8 mouse cellular contexts compared by ENCODE assay signal in the genomic region with DNA sequence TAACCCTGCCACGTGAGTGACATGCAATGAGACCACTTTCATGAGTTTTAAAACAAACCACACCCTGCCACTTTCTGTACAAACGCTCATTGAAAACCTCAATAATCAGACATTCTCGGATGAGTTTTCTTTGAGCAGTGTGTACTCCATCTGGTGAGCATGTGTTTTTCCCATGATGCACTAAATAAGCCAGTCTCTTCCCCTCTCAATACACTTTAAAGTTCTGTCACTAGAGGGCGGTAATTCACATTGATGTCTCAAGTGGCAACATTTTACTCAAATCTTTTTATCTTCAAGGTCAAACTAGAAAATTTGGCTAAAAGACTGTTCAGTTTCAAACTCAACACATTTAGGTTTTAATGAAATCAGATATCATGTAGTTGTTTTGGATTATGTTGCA.
DNase-seq lines count a peak whose midpoint lies in the region; ATAC-seq and TF ChIP-seq lines count a peak whose summit lies in the region.

No protein-coding gene starts in this region.

- H3K4me1 ChIP-seq in heart, embryonic 11.5 days (ENCODE audit: control insufficient read depth, insufficient read depth, low read length), result no peaks in the 10 kb centered on the region
- H3K4me1 ChIP-seq in lung, adult 2 months (ENCODE audit: control insufficient read depth, insufficient read depth, low read length), result no peaks in the 10 kb centered on the region

- no peak overlapping the region for H3K9ac ChIP-seq in heart, embryonic 11.5 days (ENCODE audit: low read depth, low read length)

- H3K36me3 ChIP-seq in heart, embryonic 11.5 days (ENCODE audit: control insufficient read depth, insufficient read depth, low read length), result no peaks in the 10 kb centered on the region

- WGBS in heart, embryonic 11.5 days (ENCODE audit: insufficient replicate concordance), result 36% methylated on average over 4 of the region's 4 CpGs
- WGBS in lung, adult 2 months, result 35% methylated on average over 4 of the region's 4 CpGs

- H3K4me3 ChIP-seq in heart, embryonic 11.5 days (ENCODE audit: low read depth, low read length), result no peak overlapping the region
- H3K4me3 ChIP-seq in lung, adult 2 months (replicated peaks; ENCODE audit: extremely low read depth, low read depth, low read length), result no peak overlapping the region

- no peak for TF ChIP-seq CTCF in lung, adult 2 months (IDR thresholded peaks at IDR 0.05; ENCODE audit: insufficient read depth, low read length)

- H3K4me2 ChIP-seq in heart, embryonic 11.5 days, result no peak overlapping the region

- H3K27me3 ChIP-seq in heart, embryonic 11.5 days (ENCODE audit: control insufficient read depth, insufficient read depth, low read length), result no peaks in the 10 kb centered on the region

- H3K27ac ChIP-seq in heart, embryonic 11.5 days (ENCODE audit: low read depth, low read length), result no peak overlapping the region

- DNase-seq in heart, adult 8-10 months (ENCODE audit: low spot score), result peak; percentile 4
- DNase-seq in lung, postnatal 10 days, result peak; percentile 15
- DNase-seq in lung, adult 2 months, result no peak
- DNase-seq in embryo, embryonic 11.5 days (ENCODE audit: low read depth, low spot score), result peak; percentile 40
- DNase-seq in retina, postnatal 1 day, result peak; percentile 85
- no peak for DNase-seq in urinary bladder, postnatal 14 days (ENCODE audit: low spot score)
- DNase-seq in right cerebral cortex, postnatal 14 days, result no peak

- H3K9me3 ChIP-seq in heart, embryonic 11.5 days (replicated peaks; ENCODE audit: control insufficient read depth, low read length), result no peaks in the 10 kb centered on the region

- no peak for TF ChIP-seq POLR2A in lung, adult 2 months (IDR thresholded peaks at IDR 0.05; ENCODE audit: borderline replicate concordance, extremely low read depth, low read depth, low read length)

- no peak for ATAC-seq in heart, embryonic 11.5 days (replicated peaks; ENCODE audit: insufficient number of reproducible peaks, low FRiP score, low TSS enrichment)

Comparison
In these comparisons a context has a peak if more than half of its experiments do, and no peak if none do; other contexts are left out.
1. DNase-seq: peak in heart, adult 8-10 months (single experiment), lung, postnatal 10 days (single experiment), embryo, embryonic 11.5 days (single experiment) and retina, postnatal 1 day (single experiment); none in lung, adult 2 months (single experiment), urinary bladder, postnatal 14 days (single experiment) and right cerebral cortex, postnatal 14 days (single experiment).